Mouse (Mus musculus): Measurements from ENCODE around the gene Acadsb. TPM values are rescaled to one million over a fixed set of nuclear protein-coding genes. Genes with fewer than 3 reads are reported as not detected.
A peak's percentile ranks its signal among the peaks of the same experiment; 100 is the strongest.

The Acadsb gene
- polyA plus RNA-seq (2012; rRNA removed) = 0.96 and 1.1 TPM in 2 replicates

GRCm38 (mm10) chr7:131410416-131411058 lies at the start of gene Acadsb, which contains the start of gene Ikzf5:
Gene Acadsb, plus strand, starts transcription at chr7:131410601.
Gene Ikzf5, minus strand, starts transcription at chr7:131410521.
- peaks cover 3% of the 10 kb centered on the region; the same call in 1 of the 2 replicates for H3K4me1 ChIP-seq (ENCODE audit: control insufficient read depth, insufficient read depth, insufficient read length, low read length)
- under 1% methylated on average over 42 of the region's 42 CpGs for WGBS
- no peaks in the 10 kb centered on the region for H3K36me3 ChIP-seq (ENCODE audit: control insufficient read depth, insufficient read depth, low read length)
- peak; percentile 58 for TF ChIP-seq POLR2A (IDR thresholded peaks at IDR 0.05; ENCODE audit: low read depth, low read length)
- no peak for TF ChIP-seq CTCF (IDR thresholded peaks at IDR 0.05; ENCODE audit: extremely low read depth, insufficient read length, insufficient replicate concordance, low read depth, low read length)
- peak within 1 kb of the TSS; percentile 98 for H3K4me3 ChIP-seq (ENCODE audit: low read depth, low read length)
- H3K27ac ChIP-seq (ENCODE audit: insufficient read depth, low read depth, low read length) = peak within 1 kb of the TSS; percentile 56
- no peaks in the 10 kb centered on the region for H3K27me3 ChIP-seq (ENCODE audit: control insufficient read depth, insufficient read depth, low read length)

- Histone ChIP-seq H3K4me1 (ENCODE audit: control insufficient read depth, insufficient read depth, insufficient read length, low read length) (peaks cover 8% of the 10 kb centered on the region; the same call in 1 of the 2 replicates), H3K36me3 (ENCODE audit: control insufficient read depth, insufficient read depth, low read length) (peaks cover 12% of the 10 kb centered on the region), H3K4me3 (ENCODE audit: low read depth, low read length) (peak overlapping the region; percentile 96), H3K27ac (ENCODE audit: insufficient read depth, low read depth, low read length) (peak overlapping the region; percentile 78), H3K27me3 (ENCODE audit: control insufficient read depth, insufficient read depth, low read length) (no peaks in the 10 kb centered on the region)
- whole genome bisulfite sequencing = under 1% methylated on average over 34 of the region's 35 CpGs
- TF ChIP-seq CTCF (IDR thresholded peaks at IDR 0.05; ENCODE audit: extremely low read depth, insufficient read length, insufficient replicate concordance, low read depth, low read length) = no peak
- TF ChIP-seq POLR2A (IDR thresholded peaks at IDR 0.05; ENCODE audit: low read depth, low read length) = no peak
Measured at GRCm38 (mm10) chr7:131362269-131362614, 48.2 kb upstream of the Acadsb start.

GRCm38 (mm10) chr7:131362615-131363300 lies 47.6 kb upstream of the Acadsb start, which contains the start of gene 2310057M21Rik:
Gene 2310057M21Rik, minus strand, starts transcription at chr7:131362759.
- Histone ChIP-seq H3K27ac (ENCODE audit: insufficient read depth, low read depth, low read length) (peak within 1 kb of the TSS; percentile 84), H3K36me3 (ENCODE audit: control insufficient read depth, insufficient read depth, low read length) (peaks cover 9% of the 10 kb centered on the region), H3K4me3 (ENCODE audit: low read depth, low read length) (peak within 1 kb of the TSS; percentile 96), H3K4me1 (ENCODE audit: control insufficient read depth, insufficient read depth, insufficient read length, low read length) (peaks cover 8% of the 10 kb centered on the region; the same call in 1 of the 2 replicates), H3K27me3 (ENCODE audit: control insufficient read depth, insufficient read depth, low read length) (no peaks in the 10 kb centered on the region)
- TF ChIP-seq CTCF (IDR thresholded peaks at IDR 0.05; ENCODE audit: extremely low read depth, insufficient read length, insufficient replicate concordance, low read depth, low read length) = no peak
- TF ChIP-seq POLR2A (IDR thresholded peaks at IDR 0.05; ENCODE audit: low read depth, low read length) = peak; percentile 55
- under 1% methylated on average over 55 of the region's 55 CpGs for WGBS

- H3K27me3 ChIP-seq (ENCODE audit: control insufficient read depth, insufficient read depth, low read length) = no peaks in the 10 kb centered on the region
- H3K27ac ChIP-seq (ENCODE audit: insufficient read depth, low read depth, low read length) = peak overlapping the region; percentile 20; the same call in 1 of the 2 replicates
- WGBS = 36% methylated on average over 8 of the region's 8 CpGs
- H3K36me3 ChIP-seq (ENCODE audit: control insufficient read depth, insufficient read depth, low read length) = 0 out of 2 replicates have a peak, but pooled peaks cover 1% of the 10 kb centered on the region
- H3K4me3 ChIP-seq (ENCODE audit: low read depth, low read length) = no peak overlapping the region
- H3K4me1 ChIP-seq (ENCODE audit: control insufficient read depth, insufficient read depth, insufficient read length, low read length) = peaks cover 8% of the 10 kb centered on the region; the same call in 1 of the 2 replicates
- TF ChIP-seq CTCF (IDR thresholded peaks at IDR 0.05; ENCODE audit: extremely low read depth, insufficient read length, insufficient replicate concordance, low read depth, low read length) (no peak), POLR2A (IDR thresholded peaks at IDR 0.05; ENCODE audit: low read depth, low read length) (no peak)
Measured at GRCm38 (mm10) chr7:131364131-131364530, 46.3 kb upstream of the Acadsb start.

- 4% methylated on average over 47 of the region's 47 CpGs for WGBS
Measured at GRCm38 (mm10) chr7:131370648-131371469, 39.5 kb upstream of the Acadsb start, which contains the start of gene Pstk. Gene Pstk, plus strand, starts transcription at chr7:131371141.

GRCm38 (mm10) chr7:131371470-131371860 lies 38.9 kb upstream of the Acadsb start:
- peak overlapping the region; percentile 79; the same call in 1 of the 2 replicates for H3K27ac ChIP-seq (ENCODE audit: insufficient read depth, low read depth, low read length)
- peaks cover 6% of the 10 kb centered on the region for H3K36me3 ChIP-seq (ENCODE audit: control insufficient read depth, insufficient read depth, low read length)
- H3K4me1 ChIP-seq (ENCODE audit: control insufficient read depth, insufficient read depth, insufficient read length, low read length) = no peaks in the 10 kb centered on the region
- 2% methylated on average over 9 of the region's 9 CpGs for WGBS
- no peak for TF ChIP-seq CTCF (IDR thresholded peaks at IDR 0.05; ENCODE audit: extremely low read depth, insufficient read length, insufficient replicate concordance, low read depth, low read length)
- TF ChIP-seq POLR2A (IDR thresholded peaks at IDR 0.05; ENCODE audit: low read depth, low read length) = no peak
- no peaks in the 10 kb centered on the region for H3K27me3 ChIP-seq (ENCODE audit: control insufficient read depth, insufficient read depth, low read length)
- H3K4me3 ChIP-seq (ENCODE audit: low read depth, low read length) = peak overlapping the region; percentile 84

More at GRCm38 (mm10) chr7:131370648-131371469, 39.5 kb upstream of the Acadsb start, which contains the start of gene Pstk:
- peak within 1 kb of the TSS; percentile 84 for H3K4me3 ChIP-seq (ENCODE audit: low read depth, low read length)
- H3K27me3 ChIP-seq (ENCODE audit: control insufficient read depth, insufficient read depth, low read length) = no peaks in the 10 kb centered on the region
- no peaks in the 10 kb centered on the region for H3K4me1 ChIP-seq (ENCODE audit: control insufficient read depth, insufficient read depth, insufficient read length, low read length)
- H3K27ac ChIP-seq (ENCODE audit: insufficient read depth, low read depth, low read length) = peak within 1 kb of the TSS; percentile 79
- H3K36me3 ChIP-seq (ENCODE audit: control insufficient read depth, insufficient read depth, low read length) = peaks cover 6% of the 10 kb centered on the region
- TF ChIP-seq POLR2A (IDR thresholded peaks at IDR 0.05; ENCODE audit: low read depth, low read length) (peak; percentile 91), CTCF (IDR thresholded peaks at IDR 0.05; ENCODE audit: extremely low read depth, insufficient read length, insufficient replicate concordance, low read depth, low read length) (peak; percentile 78; the same call in 1 of the 2 replicates)

Data from small intestine, adult 2 months (tissue).